Comparison of ENCODE assay signal across 7 mouse cellular contexts in the genomic region with DNA sequence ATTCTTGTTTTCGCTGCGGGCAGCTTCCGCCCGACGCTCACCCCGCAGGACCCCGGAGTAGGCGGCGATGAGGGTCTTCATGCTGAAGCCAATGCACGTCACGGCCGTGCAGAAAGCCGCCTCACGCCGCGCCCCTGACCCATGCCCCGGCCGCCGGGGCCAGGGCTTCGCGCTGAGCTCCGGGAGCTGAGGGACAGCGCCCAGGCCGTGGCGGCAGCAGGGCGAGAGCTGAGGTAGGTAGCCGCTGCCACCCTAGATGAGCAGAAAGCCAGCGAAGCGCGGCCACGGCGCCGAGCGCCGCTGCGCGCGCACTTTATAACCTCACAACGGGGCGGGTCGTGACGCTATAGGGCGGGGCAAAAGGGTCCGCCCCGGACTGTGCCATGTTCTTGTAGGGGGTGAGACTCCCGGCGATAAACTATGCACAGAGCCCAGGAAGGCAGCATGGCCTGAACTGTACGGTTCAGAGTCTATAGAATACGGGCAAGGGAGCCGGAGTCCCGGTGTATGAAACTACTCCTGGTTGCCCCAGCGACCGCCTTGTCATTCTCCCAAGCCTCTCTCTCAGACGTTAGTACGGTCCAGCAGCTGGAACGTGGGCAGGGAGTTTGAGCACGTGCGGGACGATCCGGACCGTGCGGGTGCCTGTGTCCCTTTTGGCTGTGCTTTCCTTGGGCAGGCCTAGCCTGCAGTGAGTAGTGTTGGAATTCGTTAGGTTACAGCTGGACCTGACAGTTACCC. TPM values are rescaled to one million over a fixed set of nuclear protein-coding genes. Genes with fewer than 3 reads are reported as not detected.
DNase-seq lines count a peak whose midpoint lies in the region; ATAC-seq lines count a peak whose summit lies in the region.

A gene (minus strand): TSS at position 288 of the 741 bp plus-strand sequence.

- H3K9ac ChIP-seq in embryonic facial prominence, embryonic 11.5 days (replicated peaks; ENCODE audit: low read length), result peak within 1 kb of the TSS; percentile 81
- H3K9ac ChIP-seq in limb, embryonic 11.5 days (ENCODE audit: low read length), result peak within 1 kb of the TSS; percentile 83
- H3K9ac ChIP-seq in midbrain, embryonic 14.5 days (replicated peaks; ENCODE audit: low read length), result peak within 1 kb of the TSS; percentile 86

- H3K4me1 ChIP-seq in embryonic facial prominence, embryonic 11.5 days (ENCODE audit: control insufficient read depth, insufficient read depth, low read length), result no peaks in the 10 kb centered on the region
- no peaks in the 10 kb centered on the region for H3K4me1 ChIP-seq in limb, embryonic 11.5 days (ENCODE audit: control insufficient read depth, insufficient read depth, low read length)
- H3K4me1 ChIP-seq in midbrain, embryonic 14.5 days (ENCODE audit: control insufficient read depth, insufficient read depth, low read length), result peaks cover 6% of the 10 kb centered on the region; the same call in 1 of the 2 replicates

- under 1% methylated on average over 63 of the region's 63 CpGs for WGBS in embryonic facial prominence, embryonic 11.5 days
- under 1% methylated on average over 63 of the region's 63 CpGs for whole genome bisulfite sequencing in limb, embryonic 11.5 days
- WGBS in midbrain, embryonic 14.5 days, result under 1% methylated on average over 63 of the region's 63 CpGs

- DNase-seq in adrenal gland, postnatal 14 days, result peak; percentile 95
- DNase-seq in embryonic facial prominence, embryonic 11.5 days (ENCODE audit: low spot score), result peak; percentile 94
- DNase-seq in heart, adult 11 months, result peak; percentile 99
- peak; percentile 96 for DNase-seq in kidney, adult 18-20 months
- peak; percentile 94 for DNase-seq in limb, embryonic 11.5 days (ENCODE audit: low spot score)
- peak; percentile 97 for DNase-seq in midbrain, embryonic 14.5 days
- DNase-seq in spleen, adult 18-20 months, result peak; percentile 85 to 93

- H3K9me3 ChIP-seq in embryonic facial prominence, embryonic 11.5 days (replicated peaks; ENCODE audit: control insufficient read depth, low read length), result no peaks in the 10 kb centered on the region
- no peaks in the 10 kb centered on the region for H3K9me3 ChIP-seq in limb, embryonic 11.5 days (ENCODE audit: control insufficient read depth, low read length)
- H3K9me3 ChIP-seq in midbrain, embryonic 14.5 days (ENCODE audit: control insufficient read depth, low read length), result no peaks in the 10 kb centered on the region

- peak; percentile 95 for ATAC-seq in embryonic facial prominence, embryonic 11.5 days (replicated peaks; ENCODE audit: insufficient number of reproducible peaks, low FRiP score, low TSS enrichment, low read depth)
- ATAC-seq in limb, embryonic 11.5 days (ENCODE audit: insufficient number of reproducible peaks, low FRiP score, low TSS enrichment, low read depth), result peak; percentile 89
- ATAC-seq in midbrain, embryonic 14.5 days (ENCODE audit: low FRiP score, low TSS enrichment), result peak; percentile 94

- H3K36me3 ChIP-seq in embryonic facial prominence, embryonic 11.5 days (replicated peaks; ENCODE audit: control insufficient read depth, insufficient read depth, low read depth, low read length), result no peaks in the 10 kb centered on the region
- H3K36me3 ChIP-seq in limb, embryonic 11.5 days (ENCODE audit: control insufficient read depth, insufficient read depth, low read length), result no peaks in the 10 kb centered on the region
- H3K36me3 ChIP-seq in midbrain, embryonic 14.5 days (ENCODE audit: control insufficient read depth, insufficient read depth, low read length), result no peaks in the 10 kb centered on the region

- peak within 1 kb of the TSS; percentile 25 for H3K27ac ChIP-seq in embryonic facial prominence, embryonic 11.5 days (replicated peaks; ENCODE audit: low read depth, low read length)
- H3K27ac ChIP-seq in limb, embryonic 11.5 days (replicated peaks; ENCODE audit: low read depth, low read length), result no peak within 1 kb of the TSS
- peak within 1 kb of the TSS; percentile 83 for H3K27ac ChIP-seq in midbrain, embryonic 14.5 days (replicated peaks; ENCODE audit: low read depth, low read length)

- H3K4me3 ChIP-seq in embryonic facial prominence, embryonic 11.5 days (ENCODE audit: low read depth, low read length), result peak within 1 kb of the TSS; percentile 59
- H3K4me3 ChIP-seq in limb, embryonic 11.5 days (ENCODE audit: low read depth, low read length), result peak within 1 kb of the TSS; percentile 67
- peak within 1 kb of the TSS; percentile 73 for H3K4me3 ChIP-seq in midbrain, embryonic 14.5 days (replicated peaks; ENCODE audit: low read depth, low read length)

- no peaks in the 10 kb centered on the region for H3K27me3 ChIP-seq in embryonic facial prominence, embryonic 11.5 days (ENCODE audit: control insufficient read depth, insufficient read depth, low read length)
- H3K27me3 ChIP-seq in limb, embryonic 11.5 days (ENCODE audit: control insufficient read depth, insufficient read depth, low read length), result no peaks in the 10 kb centered on the region
- H3K27me3 ChIP-seq in midbrain, embryonic 14.5 days (ENCODE audit: control insufficient read depth, insufficient read depth, low read length), result peaks cover 15% of the 10 kb centered on the region; the same call in 1 of the 2 replicates

- peak within 1 kb of the TSS; percentile 86 for H3K4me2 ChIP-seq in embryonic facial prominence, embryonic 11.5 days (ENCODE audit: low read depth, low read length)
- H3K4me2 ChIP-seq in limb, embryonic 11.5 days (ENCODE audit: low read depth, severe bottlenecking), result peak within 1 kb of the TSS; percentile 95
- peak within 1 kb of the TSS; percentile 96 for H3K4me2 ChIP-seq in midbrain, embryonic 14.5 days (ENCODE audit: low read length)

RNA-seq across cellular contexts. Expression of the gene that starts here (rescaled TPM):
- total RNA-seq in adrenal gland, postnatal 14 days (2021), result 831 and 917 TPM in 2 replicates
- polyA plus RNA-seq in embryonic facial prominence, embryonic 11.5 days (2014; fragmentation: Nextera tagmentation; extraction: Ambion mirVana), result 9.4 and 12.1 TPM in 2 replicates
- 10.6 and 12.3 TPM in 2 replicates for polyA plus RNA-seq in limb, embryonic 11.5 days (2014; fragmentation: Nextera tagmentation; extraction: Ambion mirVana)
- polyA plus RNA-seq in midbrain, embryonic 14.5 days (2014; fragmentation: Nextera tagmentation; extraction: Ambion mirVana), result 15.1 and 16.6 TPM in 2 replicates
